Mouse (Mus musculus) embryonic facial prominence, embryonic 12.5 days (tissue): ENCODE results near the gene Gnmt. TPM values are rescaled to one million over a fixed set of nuclear protein-coding genes. Genes with fewer than 3 reads are reported as not detected.

Source experiments
- ATAC-seq: fragments of 200-750 bp; cut with Nextera tagmentation; 2 replicates; pipeline ENCODE4 v1.8.0; 2017; ENCODE audit not compliant: insufficient number of reproducible peaks, insufficient read depth, low FRiP score, low TSS enrichment
- H3K27ac ChIP-seq: fragments of 300-500 bp; sonication (generic); 2 replicates; pipeline ENCODE4 v1.5.1; 2016; ENCODE audit warnings: mild to moderate bottlenecking
- H3K27me3 ChIP-seq: fragments of 300-500 bp; sonication (generic); 2 replicates; pipeline ENCODE4 v1.6.1; 2016; ENCODE audit warnings: mild to moderate bottlenecking, moderate library complexity
- H3K36me3 ChIP-seq: fragments of 300-500 bp; sonication (generic); 2 replicates; pipeline ENCODE4 v1.6.1; 2016; ENCODE audit warnings: mild to moderate bottlenecking
- H3K4me1 ChIP-seq: fragments of 300-500 bp; sonication (generic); 2 replicates; pipeline ENCODE4 v1.6.1; 2016
- H3K4me2 ChIP-seq: fragments of 300-500 bp; sonication (generic); replicated peaks from 2 replicates; pipeline ENCODE4 v1.6.1; 2016; ENCODE audit warnings: mild to moderate bottlenecking, moderate library complexity
- H3K4me3 ChIP-seq: fragments of 300-500 bp; sonication (generic); 2 replicates; pipeline ENCODE4 v1.5.1; 2016; ENCODE audit warnings: mild to moderate bottlenecking
- H3K9ac ChIP-seq: fragments of 300-500 bp; sonication (generic); 2 replicates; pipeline ENCODE4 v1.6.1; 2016; ENCODE audit warnings: mild to moderate bottlenecking, moderate library complexity
- H3K9me3 ChIP-seq: fragments of 300-500 bp; sonication (generic); 2 replicates; pipeline ENCODE4 v1.6.1; 2016; ENCODE audit warnings: mild to moderate bottlenecking, moderate library complexity
- WGBS: fragments of 180-500 bp; shearing (Covaris S2); methylation state at CpG from one replicate; pipeline ENCODE4 v1.1.7; 2016; 5-methylcytosine and 5-hydroxymethylcytosine counted together
- polyA plus RNA-seq: library from polyadenylated mRNA; unstranded; fragments of >200 nt; fragmentation: Nextera tagmentation; extraction: Ambion mirVana; gene quantifications from 2 replicates; pipeline ENCODE4 v1.2.1, GENCODE M21; 2016

The Gnmt gene
- polyA plus RNA-seq = 0.69 and 0.74 TPM in 2 replicates

DNA sequence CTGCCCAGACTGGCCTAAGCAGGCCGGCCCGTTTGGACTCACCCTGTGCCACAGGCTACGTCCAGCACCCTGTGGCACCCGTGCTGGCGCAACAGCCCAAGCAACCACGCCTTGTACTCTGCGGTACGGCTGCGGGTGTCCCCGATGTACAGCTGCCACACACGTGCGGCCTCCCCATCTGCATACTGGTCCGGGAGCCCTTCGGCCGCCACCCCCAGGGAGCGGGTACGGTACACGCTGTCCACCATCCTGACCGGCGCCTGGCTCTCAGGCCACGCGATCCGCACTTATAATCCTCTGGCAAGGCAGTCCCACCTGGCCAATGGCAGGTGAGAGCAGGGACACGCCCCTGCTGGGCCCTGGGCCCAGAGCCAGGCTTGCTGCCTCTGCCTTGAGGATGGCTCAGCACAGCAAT, at the start of gene Gnmt:
Gene Gnmt, minus strand, starts transcription at position 265 of the 415 bp plus-strand sequence.
- Histone ChIP-seq H3K9me3 (no peaks in the 10 kb centered on the region), H3K9ac (no peak within 1 kb of the TSS), H3K4me1 (0 out of 2 replicates have a peak, but pooled peaks cover 3% of the 10 kb centered on the region), H3K27ac (no peak within 1 kb of the TSS), H3K36me3 (peaks cover 12% of the 10 kb centered on the region), H3K27me3 (peaks cover 25% of the 10 kb centered on the region), H3K4me2 (peak within 1 kb of the TSS; percentile 29), H3K4me3 (peak within 1 kb of the TSS; percentile 11; the same call in 1 of the 2 replicates)
- no peak for ATAC-seq
- whole genome bisulfite sequencing = 17% methylated on average over 24 of the region's 24 CpGs

- H3K36me3 ChIP-seq = peaks cover 66% of the 10 kb centered on the region
- ATAC-seq = no peak
- H3K27me3 ChIP-seq = no peaks in the 10 kb centered on the region
- peaks cover 15% of the 10 kb centered on the region for H3K4me1 ChIP-seq
- 81% methylated on average over 3 of the region's 3 CpGs for WGBS
- no peak overlapping the region for H3K4me3 ChIP-seq
- H3K9ac ChIP-seq = no peak overlapping the region
- H3K9me3 ChIP-seq = no peaks in the 10 kb centered on the region
- no peak overlapping the region for H3K4me2 ChIP-seq
- H3K27ac ChIP-seq = no peak overlapping the region
These were observed 47.1 kb upstream of the Gnmt start for GRCm38 (mm10) chr17:46776087-46776486.

- H3K4me2 ChIP-seq = no peak overlapping the region
- no peaks in the 10 kb centered on the region for H3K27me3 ChIP-seq
- no peak overlapping the region for H3K27ac ChIP-seq
- H3K9ac ChIP-seq = no peak overlapping the region
- peaks cover 14% of the 10 kb centered on the region; the same call in 1 of the 2 replicates for H3K4me1 ChIP-seq
- 94% methylated on average over 9 of the region's 9 CpGs for WGBS
- no peak overlapping the region for H3K4me3 ChIP-seq
- H3K36me3 ChIP-seq = peaks cover 59% of the 10 kb centered on the region
- H3K9me3 ChIP-seq = no peaks in the 10 kb centered on the region
- no peak for ATAC-seq
These were observed 46.1 kb upstream of the Gnmt start for GRCm38 (mm10) chr17:46775070-46775469.

DNA sequence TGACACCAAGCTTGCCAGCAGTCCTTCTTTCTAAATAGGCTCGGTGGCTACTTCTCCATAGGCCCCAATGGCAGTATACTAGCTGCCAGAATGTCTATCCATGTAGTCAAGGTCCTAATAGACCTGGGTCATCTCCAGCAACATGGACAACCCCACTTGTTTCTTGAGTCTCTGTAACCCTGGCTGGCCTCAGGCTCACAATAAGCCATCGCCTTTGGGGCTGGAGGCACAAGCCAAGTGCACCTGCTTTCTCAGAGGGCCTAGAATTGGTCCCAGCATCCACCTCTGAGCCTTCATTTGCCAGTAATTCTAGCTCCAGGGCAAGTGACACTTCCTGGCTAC, 45.1 kb upstream of the Gnmt start:
- peak overlapping the region; percentile 74 for H3K4me2 ChIP-seq

DNA sequence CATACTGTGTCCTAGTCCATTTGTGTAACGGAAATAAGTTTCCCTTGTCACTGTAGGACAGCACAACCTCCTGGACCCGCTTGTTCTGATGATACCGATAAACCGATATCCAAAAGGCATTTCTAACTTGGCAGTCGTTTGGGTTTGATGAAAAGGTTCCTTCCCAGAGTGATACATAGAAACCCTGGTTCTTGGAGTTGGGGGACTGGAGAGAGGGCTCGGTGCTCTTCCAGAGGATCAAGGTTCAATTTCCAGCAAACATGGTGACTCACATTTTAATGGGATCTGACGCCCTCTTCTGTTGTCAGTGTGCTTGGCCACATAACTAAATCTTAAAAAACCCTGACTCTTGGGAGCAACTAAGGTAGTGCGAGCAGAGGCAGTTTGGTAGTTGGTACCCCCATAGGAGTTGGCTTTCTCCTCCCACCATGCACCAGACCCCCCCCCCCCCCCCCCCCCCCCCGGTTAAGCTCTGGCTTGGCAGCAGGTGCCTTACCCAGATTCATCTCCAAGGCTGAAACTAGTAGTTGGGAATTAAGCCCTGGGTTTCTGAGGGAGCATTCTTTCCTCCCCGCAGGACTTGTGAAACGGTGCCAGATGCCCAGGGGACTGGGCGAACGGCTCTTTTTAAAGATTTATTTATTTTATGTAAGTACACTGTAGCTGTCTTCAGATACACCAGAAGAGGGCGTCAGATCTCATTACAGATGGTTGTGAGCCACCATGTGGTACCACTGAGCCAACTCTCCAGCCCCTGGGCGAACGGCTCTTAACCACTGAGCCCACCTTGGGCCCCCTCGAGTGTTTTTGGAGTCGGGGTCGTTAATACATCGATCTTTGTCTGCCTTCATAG, 44.5 kb upstream of the Gnmt start:
- peak overlapping the region; percentile 68 for H3K4me3 ChIP-seq
- peak overlapping the region; percentile 79 for H3K27ac ChIP-seq
- H3K36me3 ChIP-seq = peaks cover 45% of the 10 kb centered on the region
- H3K27me3 ChIP-seq = no peaks in the 10 kb centered on the region
- no peaks in the 10 kb centered on the region for H3K9me3 ChIP-seq
- 11% methylated on average over 19 of the region's 20 CpGs for WGBS
- ATAC-seq = no peak
- H3K9ac ChIP-seq = peak overlapping the region; percentile 69
- H3K4me2 ChIP-seq = peak overlapping the region; percentile 74
- peaks cover 14% of the 10 kb centered on the region; the same call in 1 of the 2 replicates for H3K4me1 ChIP-seq

More for the DNA sequence above, 45.1 kb upstream of the Gnmt start:
- 44% methylated on average over 2 of the region's 2 CpGs for WGBS
- Histone ChIP-seq H3K27ac (no peak overlapping the region), H3K36me3 (peaks cover 51% of the 10 kb centered on the region), H3K9ac (0 out of 2 replicates have a peak overlapping the region, but pooled peaks have one; percentile 30), H3K4me1 (peaks cover 14% of the 10 kb centered on the region; the same call in 1 of the 2 replicates), H3K27me3 (no peaks in the 10 kb centered on the region), H3K9me3 (no peaks in the 10 kb centered on the region), H3K4me3 (peak overlapping the region; percentile 68; the same call in 1 of the 2 replicates)
- ATAC-seq = no peak

GRCm38 (mm10) chr17:46772404-46773277, 43.7 kb upstream of the Gnmt start, which contains the start of gene 2310039H08Rik:
TSS of gene 2310039H08Rik (plus strand) at chr17:46772635.
- Histone ChIP-seq H3K9me3 (no peaks in the 10 kb centered on the region), H3K4me1 (peaks cover 14% of the 10 kb centered on the region; the same call in 1 of the 2 replicates), H3K9ac (peak within 1 kb of the TSS; percentile 69), H3K27ac (peak within 1 kb of the TSS; percentile 79), H3K4me3 (peak within 1 kb of the TSS; percentile 68), H3K27me3 (no peaks in the 10 kb centered on the region), H3K36me3 (peaks cover 36% of the 10 kb centered on the region), H3K4me2 (peak within 1 kb of the TSS; percentile 74)
- under 1% methylated on average over 50 of the region's 50 CpGs for WGBS
- peak; percentile 83 for ATAC-seq

DNA sequence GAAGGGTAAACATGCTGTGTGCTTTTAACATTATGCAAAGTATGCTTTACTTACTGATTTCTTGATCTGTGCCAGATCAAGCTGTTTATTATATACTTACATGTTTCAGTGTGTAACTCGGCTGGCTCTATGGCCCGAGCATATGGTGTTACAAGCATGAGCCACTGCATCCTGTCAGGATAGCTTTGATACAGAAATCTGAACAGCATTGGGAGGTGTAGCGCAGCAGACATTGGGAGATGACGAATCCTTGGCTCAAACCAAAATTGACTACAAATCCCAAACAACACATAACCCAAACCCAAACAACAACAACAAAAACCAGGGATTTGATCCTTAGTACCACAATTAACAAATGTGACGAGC, 43.1 kb upstream of the Gnmt start:
- WGBS = 5% methylated on average over 5 of the region's 5 CpGs
- Histone ChIP-seq H3K4me2 (peak overlapping the region; percentile 74), H3K9me3 (no peaks in the 10 kb centered on the region), H3K36me3 (peaks cover 30% of the 10 kb centered on the region), H3K27ac (peak overlapping the region; percentile 79), H3K4me1 (peaks cover 14% of the 10 kb centered on the region; the same call in 1 of the 2 replicates), H3K27me3 (no peaks in the 10 kb centered on the region), H3K9ac (peak overlapping the region; percentile 69), H3K4me3 (peak overlapping the region; percentile 68)
- no peak for ATAC-seq

DNA sequence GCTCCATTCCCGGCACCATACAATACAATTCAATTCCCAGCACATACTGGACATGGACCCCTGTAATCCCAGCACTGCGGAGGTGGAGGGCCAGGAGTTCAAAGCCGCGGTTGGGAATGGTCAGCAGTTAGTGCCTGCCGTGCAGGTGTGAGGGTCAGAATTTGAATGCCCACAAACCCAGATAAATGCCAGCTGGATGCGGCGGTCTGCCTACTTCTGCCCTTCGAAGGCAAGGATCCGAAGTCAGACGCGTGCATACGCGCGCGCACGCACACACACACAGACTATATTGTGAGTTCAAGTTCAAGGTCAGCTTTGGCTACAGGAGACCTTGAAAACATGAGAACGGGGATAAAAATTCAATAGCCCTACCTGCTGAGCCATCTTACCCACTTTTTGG, 42.6 kb upstream of the Gnmt start:
- H3K4me2 ChIP-seq = peak overlapping the region; percentile 74
- 65% methylated on average over 17 of the region's 17 CpGs for WGBS
- no peaks in the 10 kb centered on the region for H3K9me3 ChIP-seq
- peak overlapping the region; percentile 69 for H3K9ac ChIP-seq
- ATAC-seq = no peak
- peaks cover 27% of the 10 kb centered on the region for H3K36me3 ChIP-seq
- no peaks in the 10 kb centered on the region for H3K27me3 ChIP-seq
- peak overlapping the region; percentile 79; the same call in 1 of the 2 replicates for H3K27ac ChIP-seq
- H3K4me3 ChIP-seq = peak overlapping the region; percentile 68
- H3K4me1 ChIP-seq = peaks cover 14% of the 10 kb centered on the region; the same call in 1 of the 2 replicates

DNA sequence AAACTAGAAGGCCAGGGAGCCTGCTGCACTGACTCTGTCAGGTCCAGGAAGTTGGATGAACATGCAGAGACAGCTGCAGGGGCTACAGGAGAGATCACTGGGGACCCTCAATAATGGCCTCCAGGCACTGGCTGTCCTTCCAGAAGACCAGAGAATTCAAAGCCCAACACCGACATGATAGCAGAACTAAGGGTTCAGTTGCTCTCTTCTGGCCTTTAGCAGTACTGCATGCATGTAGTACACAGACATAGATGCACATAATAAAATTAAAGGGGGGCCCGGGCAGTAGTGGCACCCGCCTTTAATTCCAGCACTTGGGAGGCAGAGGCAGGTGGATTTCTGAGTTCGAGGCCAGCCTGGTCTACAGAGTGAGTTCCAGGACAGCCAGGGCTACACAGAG, 42.1 kb upstream of the Gnmt start:
- no peaks in the 10 kb centered on the region for H3K9me3 ChIP-seq
- no peak overlapping the region for H3K4me2 ChIP-seq
- H3K4me3 ChIP-seq = no peak overlapping the region
- peaks cover 21% of the 10 kb centered on the region for H3K36me3 ChIP-seq
- H3K27me3 ChIP-seq = no peaks in the 10 kb centered on the region
- peaks cover 14% of the 10 kb centered on the region; the same call in 1 of the 2 replicates for H3K4me1 ChIP-seq
- 87% methylated on average over 4 of the region's 4 CpGs for WGBS
- no peak for ATAC-seq
- H3K27ac ChIP-seq = no peak overlapping the region
- H3K9ac ChIP-seq = no peak overlapping the region

DNA sequence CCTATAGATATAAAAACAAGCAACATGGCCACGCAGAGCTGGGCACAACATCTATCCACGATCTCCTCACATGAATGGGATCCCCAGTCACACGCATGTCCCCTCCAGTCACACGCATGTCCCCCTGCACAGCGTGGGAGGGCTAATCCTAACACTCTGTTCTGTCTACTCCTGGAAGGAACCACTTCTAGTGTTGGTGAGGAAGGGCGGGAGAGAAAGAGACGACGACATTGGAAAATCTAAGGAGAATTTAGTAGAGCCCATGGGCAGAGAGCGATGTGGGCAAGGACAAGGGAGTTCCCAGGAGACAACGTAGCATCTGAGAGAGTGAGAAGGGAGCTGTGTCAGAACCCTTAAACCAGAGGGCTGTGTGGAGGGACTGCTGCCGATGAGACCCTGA, 41.6 kb upstream of the Gnmt start:
- no peak overlapping the region for H3K9ac ChIP-seq
- no peaks in the 10 kb centered on the region for H3K9me3 ChIP-seq
- H3K4me1 ChIP-seq = peaks cover 14% of the 10 kb centered on the region; the same call in 1 of the 2 replicates
- no peak overlapping the region for H3K4me2 ChIP-seq
- H3K27me3 ChIP-seq = no peaks in the 10 kb centered on the region
- WGBS = 92% methylated on average over 11 of the region's 11 CpGs
- H3K36me3 ChIP-seq = peaks cover 16% of the 10 kb centered on the region
- no peak overlapping the region for H3K27ac ChIP-seq
- ATAC-seq = no peak
- no peak overlapping the region for H3K4me3 ChIP-seq

DNA sequence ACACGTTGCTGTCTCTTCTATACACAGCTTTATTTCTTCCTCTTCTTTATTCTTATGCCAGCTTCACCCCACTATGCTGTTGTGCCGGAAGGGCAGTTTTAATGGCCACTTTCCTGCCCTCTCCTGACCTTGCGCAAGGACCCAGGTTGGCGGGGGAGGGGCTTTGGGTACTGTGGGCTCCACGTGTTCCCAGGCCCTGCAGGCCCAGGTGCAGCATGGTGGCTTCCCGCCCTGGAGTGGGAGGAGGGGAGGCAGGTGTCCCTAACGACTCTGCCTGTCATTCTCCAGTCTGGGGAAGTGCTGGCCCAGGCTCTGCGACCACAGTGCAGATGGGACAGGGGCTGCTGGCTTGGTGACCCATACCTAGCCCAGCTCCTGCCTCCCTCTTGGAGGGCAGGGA, 38.9 kb upstream of the Gnmt start:
- no peak overlapping the region for H3K9ac ChIP-seq
- ATAC-seq = no peak
- no peaks in the 10 kb centered on the region for H3K27me3 ChIP-seq
- H3K9me3 ChIP-seq = no peaks in the 10 kb centered on the region
- 47% methylated on average over 8 of the region's 8 CpGs for WGBS
- H3K36me3 ChIP-seq = no peaks in the 10 kb centered on the region
- H3K4me2 ChIP-seq = no peak overlapping the region
- peaks cover 7% of the 10 kb centered on the region; the same call in 1 of the 2 replicates for H3K4me1 ChIP-seq
- no peak overlapping the region for H3K27ac ChIP-seq
- H3K4me3 ChIP-seq = no peak overlapping the region
